Mouse (Mus musculus) T-helper 1 cell (primary cell): ENCODE results near the gene Rbms2.
"Not testable (repeated sequence)": the region's sequence is repeated elsewhere in the genome, so short reads cannot be mapped to it uniquely, and the experiment has no call there.

Experiments
- in situ Hi-C: fragments of 300-600 bp; cut with MboI, MseI; formaldehyde crosslinking; loops from one replicate; pipeline ENCODE4 v1.15.1; 2025; ENCODE audit warnings: high pct_unique_total_duplicates

The Rbms2 gene

DNA sequence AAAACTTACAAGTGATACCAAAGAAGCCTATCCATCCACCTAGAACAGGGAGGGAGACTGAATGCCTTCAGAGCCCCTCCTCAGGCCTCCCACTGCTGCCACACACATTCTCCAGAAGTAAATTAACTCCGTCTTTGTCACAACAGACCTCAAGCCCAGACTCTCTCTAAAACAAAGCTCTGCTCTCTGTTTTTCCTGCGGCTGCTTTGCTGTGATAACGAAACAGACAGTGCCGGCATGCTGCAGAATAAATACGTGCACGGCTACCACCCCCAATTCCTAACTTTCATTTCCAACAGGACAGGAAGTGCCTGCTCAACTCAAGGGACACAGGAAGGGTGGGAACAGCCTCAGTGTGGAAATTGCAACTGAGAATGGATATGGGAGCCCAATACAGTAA is at the start of gene Rbms2:
TSS of gene Rbms2 (minus strand) at position 309 of the 400 bp plus-strand sequence.
- in situ Hi-C loops: loop anchor here (5.0 kb wide), 1 partner anchor 38 kb away; no protein-coding TSS in a partner anchor

DNA sequence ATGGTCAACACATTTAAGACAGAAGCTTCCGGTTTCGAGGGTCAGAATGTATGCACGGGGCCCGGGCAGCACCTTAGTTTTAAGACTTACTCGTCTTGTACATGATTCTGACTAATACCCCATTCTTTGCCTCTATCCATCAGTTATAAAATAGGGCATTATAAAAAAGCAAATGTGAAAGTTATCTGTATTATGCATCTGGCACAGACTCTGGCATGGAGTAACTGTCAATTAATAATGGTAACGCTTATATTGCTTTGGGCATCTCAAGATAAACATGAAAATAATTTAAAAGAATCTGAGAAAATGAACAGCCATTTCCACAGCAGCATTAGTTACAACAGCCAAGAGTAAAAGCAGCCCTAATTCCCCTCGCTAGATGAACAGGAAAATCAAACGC is 47.9 kb upstream of the Rbms2 start:
- in situ Hi-C loops: no loop called here

DNA sequence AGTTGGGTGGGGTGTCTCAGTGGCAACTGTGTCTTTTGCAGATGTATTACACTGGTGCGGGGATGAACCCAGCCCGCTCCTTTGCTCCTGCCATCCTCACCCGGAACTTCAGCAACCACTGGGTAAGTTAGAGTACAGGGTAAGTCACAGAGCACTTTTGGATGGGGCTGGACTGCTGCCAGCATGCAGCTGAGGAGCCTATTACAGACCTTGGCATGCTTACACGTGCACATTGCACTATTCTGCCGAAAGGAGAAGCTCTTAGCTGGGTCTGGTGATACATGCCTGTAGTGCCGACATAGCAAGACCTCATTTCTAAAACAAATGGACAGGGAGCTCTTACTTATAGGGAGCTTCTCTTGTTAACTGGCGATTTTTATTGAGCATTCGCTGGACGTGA is 47.5 kb upstream of the Rbms2 start:
- in situ Hi-C loops: no loop called here

DNA sequence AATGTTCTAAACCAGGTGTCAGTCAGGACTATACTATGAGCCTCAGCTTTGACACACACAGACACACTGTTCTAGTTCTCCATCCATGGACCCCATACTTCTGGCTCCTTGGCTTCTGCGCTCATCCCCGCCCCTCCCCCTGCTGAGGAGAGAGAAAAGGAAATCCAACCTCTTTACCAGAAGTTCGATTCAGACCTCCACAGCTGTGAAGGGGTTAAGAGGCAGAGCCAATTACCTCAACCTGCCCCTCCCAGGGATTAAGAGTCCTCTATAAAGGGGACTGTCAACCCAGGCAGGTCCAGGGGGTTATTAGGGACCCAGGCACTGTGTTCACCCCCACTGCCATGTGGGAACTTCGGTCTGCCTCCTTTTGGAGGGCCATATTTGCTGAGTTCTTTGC is 45.4 kb upstream of the Rbms2 start, which contains the start of gene Mip:
TSS of gene Mip (plus strand) at position 301 of the 400 bp plus-strand sequence.
- in situ Hi-C loops: no loop called here

DNA sequence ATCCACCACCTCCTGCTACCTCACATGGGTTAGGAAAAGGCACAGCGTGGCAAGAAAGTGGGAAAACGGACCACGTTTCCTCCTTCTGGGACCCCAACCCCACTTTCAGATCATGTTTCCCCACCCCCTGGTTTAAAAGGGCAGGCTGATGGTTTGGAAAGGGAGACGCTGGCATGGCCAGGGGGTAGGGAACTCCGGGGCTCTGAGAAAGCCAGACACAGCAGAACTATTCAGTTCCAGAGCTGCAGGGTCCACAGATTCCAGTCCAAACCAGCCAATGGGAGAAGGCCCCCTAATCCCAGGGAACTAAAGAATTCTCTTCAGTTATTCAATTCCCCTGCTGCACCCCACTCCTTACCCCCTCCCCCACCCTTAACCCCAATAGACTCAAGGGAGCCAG is 45.0 kb upstream of the Rbms2 start:
- in situ Hi-C loops: no loop called here

DNA sequence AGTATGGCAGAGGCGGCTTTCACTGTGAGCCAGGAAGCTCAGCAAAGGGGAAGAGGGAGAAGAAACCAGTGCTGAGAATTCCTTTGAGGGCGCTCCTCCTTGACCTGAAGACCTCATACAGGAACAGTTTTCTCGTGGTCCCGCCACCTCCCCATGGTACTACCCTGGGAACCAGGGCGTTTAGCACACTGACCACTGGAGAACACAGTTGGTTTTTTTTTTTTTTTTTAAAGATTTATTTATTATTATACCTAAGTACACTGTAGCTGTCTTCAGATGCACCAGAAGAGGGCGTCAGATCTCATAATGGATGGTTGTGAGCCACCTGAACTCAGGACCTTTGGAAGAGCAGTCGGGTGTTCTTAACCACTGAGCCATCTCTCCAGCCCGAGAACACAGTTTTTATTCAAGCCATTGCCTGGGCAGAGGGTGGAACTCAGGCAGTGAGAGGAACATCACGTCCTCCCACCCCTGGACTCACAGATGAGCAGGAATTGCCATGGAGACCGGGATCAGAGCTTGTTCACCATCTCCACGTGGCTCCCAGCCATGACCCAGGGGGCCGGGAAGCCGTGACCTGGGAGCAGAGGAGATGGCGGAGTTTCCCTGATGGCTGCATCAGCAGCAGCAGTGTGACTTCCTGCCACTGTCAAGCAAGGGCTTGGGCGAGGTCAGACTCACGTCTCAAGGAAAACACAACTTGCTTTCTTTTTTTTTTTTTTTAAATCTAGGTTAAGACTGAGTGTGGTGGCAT is 41.6 kb upstream of the Rbms2 start:
- in situ Hi-C loops: no loop called here

DNA sequence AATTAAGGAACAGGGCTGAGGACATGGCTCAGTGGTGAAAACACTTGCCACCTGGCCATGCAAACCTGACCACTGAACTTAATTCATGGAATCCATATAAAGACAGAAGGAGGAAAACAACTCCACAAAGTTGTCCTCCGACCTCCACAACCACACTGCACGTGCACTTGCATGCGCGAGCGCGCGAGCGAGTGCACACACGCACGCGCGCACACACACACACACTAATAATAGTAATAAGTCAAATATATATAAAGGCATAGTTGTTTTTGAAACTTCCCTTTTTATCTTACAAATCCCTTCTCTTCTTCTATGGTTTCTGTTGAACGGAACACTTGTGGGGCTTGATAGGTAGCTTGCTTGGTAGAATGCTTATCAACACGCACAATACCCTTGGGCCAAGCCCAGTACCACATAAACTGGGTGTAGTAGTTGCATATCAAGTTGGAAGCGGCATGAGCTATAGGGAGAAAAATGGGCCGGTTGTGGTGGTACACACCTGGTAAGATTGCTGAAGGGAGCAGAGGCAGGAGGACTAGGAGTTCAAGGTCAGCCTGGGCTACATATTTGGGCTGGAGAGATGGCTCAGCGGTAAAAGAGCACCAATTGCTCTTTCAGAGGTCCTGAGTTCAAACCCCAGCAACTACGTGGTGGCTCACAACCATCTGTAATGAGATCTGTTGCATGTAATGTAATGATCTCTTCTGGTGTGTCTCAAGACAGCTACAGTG is 38.5 kb upstream of the Rbms2 start:
- in situ Hi-C loops: no loop called here

GRCm38 (mm10) chr10:128214981-128215380 is 34.9 kb upstream of the Rbms2 start:
- in situ Hi-C loops: no loop called here

DNA sequence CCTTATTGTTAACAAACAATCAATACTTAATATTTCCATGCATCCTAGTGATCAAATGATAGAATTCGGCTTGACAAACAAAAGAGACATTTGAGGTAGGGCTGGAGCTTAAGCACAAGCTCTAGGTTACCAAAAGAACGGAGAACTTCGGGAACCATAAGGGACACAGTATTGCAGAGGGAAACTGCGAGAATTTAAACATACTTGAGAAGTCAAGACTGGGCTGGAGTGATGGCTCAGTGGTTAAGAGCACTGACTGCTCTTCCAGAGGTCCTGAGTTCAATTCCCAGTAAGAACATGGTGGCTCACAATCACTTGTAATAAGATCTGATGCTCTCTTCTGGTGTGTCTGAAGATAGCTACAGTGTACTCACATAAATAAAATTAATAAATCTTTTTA is 34.0 kb upstream of the Rbms2 start:
- in situ Hi-C loops: not testable (repeated sequence)

- in situ Hi-C loops: no loop called here
Measured at GRCm38 (mm10) chr10:128212871-128213323, 32.8 kb upstream of the Rbms2 start.

DNA sequence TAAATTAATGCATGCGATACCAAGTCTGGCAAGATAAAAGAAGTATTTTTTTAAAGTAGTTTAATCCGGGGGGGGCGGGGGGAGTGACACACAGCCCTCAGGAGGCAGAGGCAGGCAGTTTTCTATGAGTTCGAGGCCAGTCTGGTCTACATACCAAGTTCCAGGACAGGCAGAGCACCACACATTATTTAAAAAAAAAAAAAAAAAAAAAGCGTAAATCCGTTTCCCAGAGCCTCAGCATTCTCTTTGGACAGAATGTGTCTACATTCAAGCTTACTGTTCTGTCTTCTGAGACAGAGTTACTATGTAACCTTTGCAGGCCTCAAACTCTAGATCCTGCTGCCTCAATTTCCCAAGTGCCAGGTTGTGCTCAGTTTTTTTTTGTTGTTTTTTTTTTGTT is 32.1 kb upstream of the Rbms2 start:
- in situ Hi-C loops: no loop called here

DNA sequence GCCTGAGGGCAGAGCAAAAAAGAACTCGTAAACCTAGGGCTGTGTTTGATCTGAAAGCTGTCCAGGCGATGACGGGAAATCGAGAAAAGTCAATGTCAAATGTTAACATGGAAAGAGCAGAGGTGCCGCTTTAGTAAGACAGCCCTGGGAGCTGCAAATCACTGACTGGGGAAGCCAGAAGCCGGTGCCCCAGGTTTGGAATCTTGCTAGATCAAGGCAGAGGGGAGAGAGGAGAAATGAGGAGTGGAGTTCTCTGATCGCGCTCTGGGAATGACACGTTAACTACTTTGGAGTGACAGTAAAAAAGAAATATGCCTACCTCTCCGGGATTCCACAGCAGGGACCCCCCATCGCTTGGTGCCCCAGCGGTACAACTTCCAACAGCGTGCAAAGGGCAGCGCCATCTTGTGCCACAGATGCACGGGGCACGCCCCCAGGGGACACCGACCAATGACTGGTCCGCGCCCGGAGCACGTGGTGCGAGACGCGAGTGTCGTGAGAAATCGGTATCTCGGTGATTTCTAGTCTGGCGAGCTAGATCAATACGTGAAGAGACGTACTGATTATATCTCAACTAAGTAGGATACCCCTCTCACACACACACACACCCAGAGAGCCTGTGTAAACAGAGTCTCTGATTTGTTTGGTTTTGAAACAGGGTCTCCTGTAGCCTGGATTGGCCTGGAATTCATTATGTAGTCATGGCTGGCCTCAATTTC is 31.5 kb upstream of the Rbms2 start, which contains the start of gene Spryd4:
TSS of gene Spryd4 (minus strand) at position 418 of the 719 bp plus-strand sequence.
- in situ Hi-C loops: no loop called here

DNA sequence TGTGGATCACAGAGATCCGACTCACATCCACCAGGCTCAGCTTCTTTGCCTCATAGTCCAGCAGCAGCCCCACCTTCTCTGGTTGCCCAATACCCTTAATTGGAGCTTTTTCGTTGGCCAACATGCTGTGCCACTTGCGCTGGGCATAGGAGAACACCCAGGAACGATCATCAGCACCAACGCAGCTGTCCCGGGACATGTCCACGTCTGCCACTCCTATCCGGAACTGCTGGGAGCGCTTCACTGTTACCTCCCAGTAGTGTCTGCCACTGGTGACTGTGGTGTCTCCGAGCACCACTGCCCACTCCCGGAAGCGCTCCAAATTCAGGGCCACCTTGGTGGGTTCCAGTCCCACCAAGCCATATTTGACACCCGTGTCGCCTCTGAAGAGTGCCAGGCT is 30.9 kb upstream of the Rbms2 start:
- in situ Hi-C loops: no loop called here

DNA sequence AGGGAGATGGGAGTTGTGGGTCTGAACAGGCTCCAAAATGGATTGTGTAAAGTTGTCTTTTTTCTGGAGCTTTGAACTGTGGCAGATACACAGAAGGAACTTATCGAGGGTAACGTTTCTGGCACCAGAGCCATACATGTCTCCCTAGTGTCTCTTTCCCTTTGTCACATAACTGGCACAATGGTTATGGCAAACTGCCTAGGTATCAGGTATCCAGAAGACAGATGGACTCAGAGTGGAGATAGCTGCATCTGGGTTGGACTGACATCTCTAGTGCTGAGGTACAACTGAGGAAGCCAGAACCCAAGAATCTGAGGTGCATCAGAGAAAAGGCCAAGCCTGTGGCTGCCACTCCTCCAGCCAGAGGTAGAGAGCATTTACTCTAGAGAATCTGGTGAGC is 30.0 kb upstream of the Rbms2 start:
- in situ Hi-C loops: no loop called here

- in situ Hi-C loops: no loop called here
Measured at GRCm38 (mm10) chr10:128209311-128210009, 29.4 kb upstream of the Rbms2 start.

DNA sequence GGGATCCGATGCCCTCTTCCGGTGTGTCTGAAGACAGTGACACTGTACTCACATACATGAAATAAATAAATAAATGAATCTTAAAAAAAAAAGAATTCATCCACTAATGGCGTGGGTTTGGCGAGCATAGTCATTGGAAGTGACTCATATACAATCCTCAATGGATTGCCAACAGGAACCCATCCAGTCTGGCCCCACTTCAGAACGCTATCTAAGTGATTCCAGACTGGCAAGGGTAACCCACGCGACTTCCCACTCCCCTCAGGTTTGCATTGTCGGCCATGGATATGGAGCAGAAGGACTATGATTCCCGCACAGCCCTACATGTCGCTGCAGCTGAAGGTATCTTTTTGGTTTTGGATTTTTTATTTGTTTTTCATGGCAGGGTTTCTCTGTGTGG is 28.2 kb upstream of the Rbms2 start:
- in situ Hi-C loops: no loop called here

- in situ Hi-C loops: no loop called here
Measured at GRCm38 (mm10) chr10:128204941-128205340, 24.8 kb upstream of the Rbms2 start.

GRCm38 (mm10) chr10:128201856-128202255 is 21.8 kb upstream of the Rbms2 start:
- in situ Hi-C loops: no loop called here

GRCm38 (mm10) chr10:128194551-128195461 is 14.7 kb upstream of the Rbms2 start:
- in situ Hi-C loops: no loop called here

GRCm38 (mm10) chr10:128194024-128194550 is 14.0 kb upstream of the Rbms2 start, which contains the start of gene Gls2:
Gene Gls2, plus strand, starts transcription at chr10:128194457.
- in situ Hi-C loops: no loop called here
